Mouse (Mus musculus) megakaryocyte, adult 5-6 weeks (primary cell): ENCODE results near the gene Nrp2. TPM values are rescaled to one million over a fixed set of nuclear protein-coding genes. Genes with fewer than 3 reads are reported as not detected.
A peak's percentile ranks its signal among the peaks of the same experiment; 100 is the strongest.

Experiments
- ATAC-seq: 2 replicates; pipeline ENCODE4 v1.8.0; 2016; ENCODE audit warnings: mild to moderate bottlenecking, inconsistent platforms; ENCODE audit not compliant: poor library complexity, severe bottlenecking
- total RNA-seq, 2 experiments: library from RNA; stranded (forward) in 1 of 2; stranded (reverse) in 1 of 2; fragments of 153-499, 151-499 nt in 1 of 2; fragments of 221-1000, 200-1000 nt in 1 of 2; gene quantifications; 2 replicates each; pipeline versions ENCODE4 v1.2.3 to v1.2.4; 2015 to 2017

The Nrp2 gene
- total RNA-seq (2015): 3.5 and 3.9 TPM in 2 replicates
- 5.9 and 6.5 TPM in 2 replicates for total RNA-seq (2017)

GRCm38 (mm10) chr1:62703158-62704116 is at the start of gene Nrp2:
TSS of gene Nrp2 (plus strand) at chr1:62703285.
- ATAC-seq: peak; percentile 55

- ATAC-seq: no peak
Measured at GRCm38 (mm10) chr1:62654436-62654835, 48.6 kb upstream of the Nrp2 start.

GRCm38 (mm10) chr1:62664960-62665645 is 38.0 kb upstream of the Nrp2 start:
- ATAC-seq: peak; percentile 82

- no peak for ATAC-seq
Measured at GRCm38 (mm10) chr1:62665771-62666730, 37.0 kb upstream of the Nrp2 start.

GRCm38 (mm10) chr1:62666780-62667179 is 36.3 kb upstream of the Nrp2 start:
- no peak for ATAC-seq

- peak; percentile 90 for ATAC-seq
Measured at GRCm38 (mm10) chr1:62678611-62679344, 24.3 kb upstream of the Nrp2 start.

- ATAC-seq: peak; percentile 86
Measured at GRCm38 (mm10) chr1:62679466-62679865, 23.6 kb upstream of the Nrp2 start.

- no peak for ATAC-seq
Measured at GRCm38 (mm10) chr1:62682456-62683385, 20.4 kb upstream of the Nrp2 start.

GRCm38 (mm10) chr1:62683498-62683897 is 19.6 kb upstream of the Nrp2 start:
- no peak for ATAC-seq

- ATAC-seq: no peak
Measured at GRCm38 (mm10) chr1:62687511-62687910, 15.6 kb upstream of the Nrp2 start.

- peak; percentile 90 for ATAC-seq
Measured at GRCm38 (mm10) chr1:62691175-62691574, 11.9 kb upstream of the Nrp2 start.

GRCm38 (mm10) chr1:62696312-62696982 is 6.6 kb upstream of the Nrp2 start:
- ATAC-seq: no peak

- peak; percentile 81 for ATAC-seq
Measured at GRCm38 (mm10) chr1:62696983-62697341, 6.1 kb upstream of the Nrp2 start.

- ATAC-seq: no peak
Measured at GRCm38 (mm10) chr1:62697353-62697752, 5.7 kb upstream of the Nrp2 start.

- no peak for ATAC-seq
Measured at GRCm38 (mm10) chr1:62699801-62700200, 3.3 kb upstream of the Nrp2 start.

- ATAC-seq: peak; percentile 73
Measured at GRCm38 (mm10) chr1:62701065-62701921, 1.8 kb upstream of the Nrp2 start.

- ATAC-seq: no peak
Measured at GRCm38 (mm10) chr1:62702743-62703142, 342 bp upstream of the Nrp2 start.
